Comparison of ENCODE assay signal across 13 mouse cellular contexts in the genomic region with DNA sequence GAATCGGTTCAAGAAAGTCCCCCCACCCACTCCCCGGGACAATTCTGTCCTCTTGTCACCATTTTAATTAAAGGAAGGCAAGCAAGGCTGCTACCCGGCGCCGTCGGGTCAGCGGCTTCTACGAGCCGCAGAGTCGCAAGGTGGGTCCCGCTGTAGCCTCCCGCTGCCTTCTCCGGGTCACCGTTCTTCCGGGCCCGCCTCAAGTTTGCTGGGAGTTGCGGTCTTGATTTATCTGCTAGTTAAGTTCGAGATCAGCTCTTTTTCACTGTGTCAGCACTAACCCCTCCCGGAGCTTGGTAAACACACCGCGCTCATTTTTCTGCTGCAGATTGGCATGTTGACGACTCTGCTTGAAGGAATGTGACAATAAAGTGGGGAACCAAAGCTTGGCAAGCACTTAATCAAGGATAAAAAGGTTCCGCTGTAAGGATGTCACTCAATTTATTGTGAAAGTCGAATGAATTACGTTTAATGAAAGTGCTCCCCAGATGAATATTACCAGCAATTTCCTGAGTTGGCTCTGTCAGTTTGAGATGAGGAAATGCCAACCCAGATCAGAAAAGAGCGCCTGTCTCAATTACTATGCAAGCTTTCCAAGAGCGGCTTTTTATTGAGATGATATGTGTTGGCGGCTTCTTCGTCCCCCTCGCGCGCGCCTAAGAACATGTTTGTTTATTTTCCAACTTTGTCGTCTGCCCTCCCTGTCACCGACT. TPM values are rescaled to one million over a fixed set of nuclear protein-coding genes. Genes with fewer than 3 reads are reported as not detected.
DNase-seq lines count a peak whose midpoint lies in the region; ATAC-seq and TF ChIP-seq lines count a peak whose summit lies in the region.
"Had no signal": no experiment of that assay in that cellular context is flagged by ENCODE, and none has a peak within 500 bp of the region (broad histone marks: within the 10 kb centered on the region; RNA-seq: fewer than 3 reads in every experiment).

No protein-coding gene starts in this region.

- no peaks in the 10 kb centered on the region for H3K9me3 ChIP-seq in E14TG2a.4 (ENCODE audit: low read length)
- H3K9me3 ChIP-seq in forebrain, embryonic 16.5 days (ENCODE audit: control insufficient read depth, low read length): no peaks in the 10 kb centered on the region
- no peaks in the 10 kb centered on the region for H3K9me3 ChIP-seq in midbrain, embryonic 13.5 days
- no peaks in the 10 kb centered on the region for H3K9me3 ChIP-seq in liver, embryonic 12.5 days (replicated peaks)
- H3K9me3 ChIP-seq: G1E; limb, embryonic 13.5 days had no signal

- no peak for TF ChIP-seq CTCF in E14TG2a.4 (conservative IDR thresholded peaks at IDR 0.05; ENCODE audit: low read length)

- H3K4me3 ChIP-seq in E14TG2a.4 (replicated peaks; ENCODE audit: low read length): peak overlapping the region; percentile 70
- H3K4me3 ChIP-seq in forebrain, embryonic 16.5 days (replicated peaks; ENCODE audit: low read length): peak overlapping the region; percentile 38
- H3K4me3 ChIP-seq in midbrain, embryonic 13.5 days (replicated peaks): peak overlapping the region; percentile 33
- H3K4me3 ChIP-seq in liver, embryonic 12.5 days: no peak overlapping the region
- H3K4me3 ChIP-seq: limb, embryonic 13.5 days had no signal

- H3K4me2 ChIP-seq in forebrain, embryonic 16.5 days (ENCODE audit: low read length): peak overlapping the region; percentile 56
- peak overlapping the region; percentile 56 for H3K4me2 ChIP-seq in midbrain, embryonic 13.5 days (replicated peaks)
- H3K4me2 ChIP-seq in liver, embryonic 12.5 days: no peak overlapping the region
- H3K4me2 ChIP-seq: limb, embryonic 13.5 days had no signal

- peaks cover 41% of the 10 kb centered on the region for H3K4me1 ChIP-seq in E14TG2a.4 (replicated peaks; ENCODE audit: low read depth, low read length)
- H3K4me1 ChIP-seq in forebrain, embryonic 16.5 days (replicated peaks; ENCODE audit: control insufficient read depth, insufficient read depth, low read length): peaks cover 44% of the 10 kb centered on the region
- peaks cover 39% of the 10 kb centered on the region for H3K4me1 ChIP-seq in midbrain, embryonic 13.5 days (replicated peaks)
- H3K4me1 ChIP-seq in liver, embryonic 12.5 days: peaks cover 4% of the 10 kb centered on the region; the same call in 1 of the 2 replicates

- peak; percentile 21 for ATAC-seq in forebrain, embryonic 16.5 days
- ATAC-seq in midbrain, embryonic 13.5 days: no peak
- no peak for ATAC-seq in frontal cortex, adult (ENCODE audit: low TSS enrichment)
- no peak for ATAC-seq in liver, embryonic 12.5 days

- H3K9ac ChIP-seq in forebrain, embryonic 16.5 days (replicated peaks; ENCODE audit: low read depth, low read length): no peak overlapping the region; the same call in 1 of the 2 replicates
- H3K9ac ChIP-seq in midbrain, embryonic 13.5 days (replicated peaks): peak overlapping the region; percentile 53
- no peak overlapping the region for H3K9ac ChIP-seq in liver, embryonic 12.5 days
- H3K9ac ChIP-seq: limb, embryonic 13.5 days had no signal

- H3K36me3 ChIP-seq in E14TG2a.4 (ENCODE audit: insufficient read depth, low read length): no peaks in the 10 kb centered on the region
- no peaks in the 10 kb centered on the region for H3K36me3 ChIP-seq in forebrain, embryonic 16.5 days (ENCODE audit: control insufficient read depth, insufficient read depth)
- no peaks in the 10 kb centered on the region for H3K36me3 ChIP-seq in midbrain, embryonic 13.5 days
- H3K36me3 ChIP-seq in liver, embryonic 12.5 days: no peaks in the 10 kb centered on the region
- H3K36me3 ChIP-seq: G1E; limb, embryonic 13.5 days had no signal

- peak; percentile 40 for DNase-seq in R1 (ENCODE audit: low read depth, low spot score)
- DNase-seq in c-Kit-positive CD71-positive TER-119-positive erythroid progenitor cells, embryonic 14.5 days (ENCODE audit: low spot score): no peak
- no peak for DNase-seq in left cerebral cortex, adult 8-10 months (ENCODE audit: low spot score in 2 of 2)
- DNase-seq: cerebellum, adult 2 months; lung, postnatal 36 days had no signal

- under 1% methylated on average over 35 of the region's 35 CpGs for WGBS in forebrain, embryonic 16.5 days
- WGBS in midbrain, embryonic 13.5 days: under 1% methylated on average over 35 of the region's 35 CpGs
- WGBS in liver, embryonic 12.5 days (ENCODE audit: insufficient replicate concordance): 3% methylated on average over 35 of the region's 35 CpGs

- no peak overlapping the region for H3K27ac ChIP-seq in forebrain, embryonic 16.5 days (ENCODE audit: low read length)
- peak overlapping the region; percentile 20; the same call in 1 of the 2 replicates for H3K27ac ChIP-seq in midbrain, embryonic 13.5 days
- H3K27ac ChIP-seq in liver, embryonic 12.5 days: no peak overlapping the region
- H3K27ac ChIP-seq: limb, embryonic 13.5 days had no signal

- peaks cover 44% of the 10 kb centered on the region for H3K27me3 ChIP-seq in E14TG2a.4 (ENCODE audit: insufficient read depth, low read length)
- peaks cover 43% of the 10 kb centered on the region for H3K27me3 ChIP-seq in forebrain, embryonic 16.5 days (replicated peaks; ENCODE audit: control insufficient read depth, insufficient read depth, low read length)
- peaks cover 46% of the 10 kb centered on the region for H3K27me3 ChIP-seq in midbrain, embryonic 13.5 days
- H3K27me3 ChIP-seq in liver, embryonic 12.5 days (replicated peaks): peaks cover 81% of the 10 kb centered on the region

RNA-seq across cellular contexts. Expression of gene Nxph1, which starts 7.7 kb away (rescaled TPM):
- polyA plus RNA-seq in forebrain, embryonic 16.5 days (2015; fragmentation: Nextera tagmentation; extraction: Ambion mirVana): 46.7 and 47.6 TPM in 2 replicates
- polyA plus RNA-seq in midbrain, embryonic 13.5 days (2015; fragmentation: Nextera tagmentation; extraction: Ambion mirVana): 43.9 and 54.7 TPM in 2 replicates
- polyA plus RNA-seq in liver, embryonic 12.5 days (2016; fragmentation: Nextera tagmentation; extraction: Ambion mirVana): not detected in 2 replicates
- total RNA-seq in left cerebral cortex, adult 8-10 months (2022): 10 to 100 TPM; 39.4 to 45.1 (median 40.2) TPM
- total RNA-seq: neutrophil, adult 5-6 weeks had no signal
- polyA plus RNA-seq: G1E had no signal

Comparison
In these comparisons a context has a peak if more than half of its experiments do, and no peak if none do; other contexts are left out.
1. RNA of gene Nxph1, which starts 7.7 kb away (polyA plus RNA-seq): 46.7 to 47.6 TPM in forebrain, embryonic 16.5 days and 43.9 to 54.7 TPM in midbrain, embryonic 13.5 days; not detected in liver, embryonic 12.5 days; every median in the first group is over 10 times any median in the second.